Mouse (Mus musculus) liver, postnatal 0 days (tissue): Measurements from ENCODE around the gene Tapbp.

Experiments
- CTCF ChIP-seq: sonication (generic); IDR thresholded peaks from 2 replicates; pipeline ENCODE4 v1.5.1; 2016; ENCODE audit warnings: antibody characterized with exemption, low read depth
- EP300 ChIP-seq: IDR thresholded peaks from 2 replicates; pipeline ENCODE4 v1.6.1; 2016; ENCODE audit warnings: antibody characterized with exemption, low read depth, mild to moderate bottlenecking

DNA sequence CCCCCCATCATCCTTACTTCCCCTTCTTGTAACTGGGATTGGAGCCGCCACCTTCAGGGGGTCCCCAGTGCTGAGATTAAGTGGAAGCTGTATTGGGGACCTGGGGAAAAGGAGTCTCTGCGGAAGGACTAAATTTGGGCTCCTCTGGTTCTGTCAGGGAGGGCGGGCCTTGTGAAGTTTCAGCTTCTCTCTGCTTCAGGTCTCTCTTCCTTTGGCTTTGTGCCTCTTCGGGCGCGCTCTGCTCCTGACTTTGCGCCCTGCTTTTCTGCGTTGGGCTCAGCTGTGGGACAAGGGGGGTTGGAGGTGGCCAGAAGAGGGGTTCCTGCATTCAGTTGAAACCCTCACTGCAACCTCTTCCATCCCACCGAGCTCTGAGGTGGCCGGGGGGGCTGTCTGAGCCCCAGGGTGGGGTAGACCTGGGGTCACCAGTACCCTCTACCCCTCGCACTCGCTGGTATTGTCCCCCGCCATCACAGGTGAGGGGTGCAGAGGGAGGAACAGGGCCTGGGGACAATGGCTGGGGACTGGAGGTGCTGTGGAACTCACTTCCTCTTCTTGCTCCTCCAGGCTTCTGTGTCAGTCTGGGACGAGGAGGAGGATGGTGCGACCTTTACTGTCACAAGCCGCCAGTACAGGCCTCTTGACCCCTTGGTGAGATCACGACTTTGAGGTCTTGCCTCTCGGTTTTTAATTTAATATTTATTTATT is 15.6 kb downstream of the Tapbp start:
- TF ChIP-seq CTCF, result no peak
- no peak for TF ChIP-seq EP300
